Mouse (Mus musculus) embryonic fibroblast, embryonic 13.5 days (primary cell): ENCODE measurements at regions not wholly inside any gene's neighbourhood (a gene's known extent, or its start where the extent isn't known, plus 50 kb on each side); places are given as distances from the start of the nearest gene placed in this dataset.

Experiments
- CTCF ChIP-seq: IDR thresholded peaks from 2 replicates; pipeline ENCODE4 v1.5.1; 2011; ENCODE audit warnings: mild to moderate bottlenecking, control low read depth, low read length, moderate library complexity, borderline replicate concordance; ENCODE audit not compliant: insufficient read depth
- POLR2A ChIP-seq: IDR thresholded peaks from 2 replicates; pipeline ENCODE4 v1.6.1; 2011; ENCODE audit warnings: low read depth, mild to moderate bottlenecking, control low read depth, low read length, moderate library complexity

DNA sequence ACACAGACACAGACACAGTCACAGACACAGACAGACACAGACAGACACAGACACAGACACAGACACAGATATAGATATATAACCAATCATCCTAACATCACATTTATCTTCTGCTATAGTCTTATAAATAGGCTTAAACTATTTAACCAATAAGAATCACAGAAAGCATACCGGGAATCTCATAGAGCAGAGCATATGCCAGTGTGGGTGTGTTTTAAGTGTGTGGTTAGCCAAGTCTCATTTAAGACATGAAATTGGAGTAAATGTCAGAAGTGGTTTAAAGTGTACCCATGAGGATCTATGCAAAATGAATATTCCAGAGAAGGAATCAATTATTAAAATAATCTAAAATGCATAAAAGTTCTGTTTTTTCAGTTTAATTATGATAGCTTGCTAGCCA lies 99.2 kb upstream of the Adamts5 start:
- no peak for TF ChIP-seq CTCF
- TF ChIP-seq POLR2A: no peak
